Mouse (Mus musculus) heart, embryonic 16.5 days (tissue): ENCODE data around the gene Tmem147. TPM values are rescaled to one million over a fixed set of nuclear protein-coding genes. Genes with fewer than 3 reads are reported as not detected.
A peak's percentile ranks its signal among the peaks of the same experiment; 100 is the strongest.
"Not testable (repeated sequence)": the region's sequence is repeated elsewhere in the genome, so short reads cannot be mapped to it uniquely, and the experiment has no call there.

Experiments
- ATAC-seq: fragments of 200-750 bp; cut with Nextera tagmentation; replicated peaks from 2 replicates; pipeline ENCODE4 v1.8.0; 2017; ENCODE audit warnings: moderate number of reproducible peaks; ENCODE audit not compliant: insufficient read depth, low FRiP score; ENCODE audit errors: extremely low read depth
- H3K27ac ChIP-seq: fragments of 300-500 bp; sonication (generic); 2 replicates; pipeline ENCODE4 v1.5.1; 2014; ENCODE audit warnings: mild to moderate bottlenecking, low read length, control low read depth, moderate library complexity
- H3K27me3 ChIP-seq: fragments of 300-500 bp; sonication (generic); 2 replicates; pipeline ENCODE4 v1.6.1; 2014; ENCODE audit warnings: low read length, mixed read lengths; ENCODE audit not compliant: control insufficient read depth, insufficient read depth
- H3K36me3 ChIP-seq: fragments of 300-500 bp; sonication (generic); 2 replicates; pipeline ENCODE4 v1.6.1; 2014; ENCODE audit not compliant: control insufficient read depth, insufficient read depth
- H3K4me1 ChIP-seq: fragments of 300-500 bp; sonication (generic); 2 replicates; pipeline ENCODE4 v1.6.1; 2014; ENCODE audit warnings: low read length, mixed read lengths; ENCODE audit not compliant: control insufficient read depth, insufficient read depth
- H3K4me2 ChIP-seq: fragments of 300-500 bp; sonication (generic); 2 replicates; pipeline ENCODE4 v1.6.1; 2014; ENCODE audit warnings: low read depth, mild to moderate bottlenecking, control low read depth, low read length
- H3K4me3 ChIP-seq: fragments of 300-500 bp; sonication (generic); 2 replicates; pipeline ENCODE4 v1.5.1; 2014; ENCODE audit warnings: mild to moderate bottlenecking, control low read depth, low read length
- H3K9ac ChIP-seq: fragments of 300-500 bp; sonication (generic); 2 replicates; pipeline ENCODE4 v1.6.1; 2014; ENCODE audit warnings: low read length, control low read depth
- H3K9me3 ChIP-seq: fragments of 300-500 bp; sonication (generic); replicated peaks from 2 replicates; pipeline ENCODE4 v1.6.1; 2016; ENCODE audit warnings: low read length; ENCODE audit not compliant: control insufficient read depth
- WGBS: fragments of 180-500 bp; shearing (Covaris S2); extraction: QIAGEN DNeasy Blood & Tissue Kit; methylation state at CpG from one replicate; pipeline ENCODE4 v1.1.7; 2014; 5-methylcytosine and 5-hydroxymethylcytosine counted together
- polyA plus RNA-seq: library from polyadenylated mRNA; unstranded; fragments of >200 nt; fragmentation: Nextera tagmentation; extraction: Ambion mirVana; gene quantifications from 2 replicates; pipeline ENCODE4 v1.2.1, GENCODE M21; 2015

Gene Tmem147
- polyA plus RNA-seq, 1 experiment from 2014 or later, result 203 TPM

DNA sequence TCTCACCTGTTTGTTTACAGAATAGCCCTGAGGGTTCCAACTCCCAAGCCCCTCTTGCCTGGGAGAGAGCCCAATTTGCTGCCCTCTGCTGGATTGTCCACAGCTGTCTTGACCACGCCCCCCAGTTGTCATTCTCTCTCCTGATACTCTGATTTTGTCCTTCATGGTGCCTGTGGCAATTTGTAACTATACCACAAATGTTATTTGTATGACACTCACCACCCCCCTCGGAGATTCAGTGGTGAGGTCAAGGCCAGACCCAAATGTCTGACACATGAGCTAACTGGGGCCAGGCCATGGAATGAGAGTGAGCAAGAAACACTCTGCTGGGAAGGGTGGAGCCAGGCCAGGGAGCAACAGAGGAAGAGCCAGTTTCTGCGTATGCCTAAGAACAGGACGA, 29.5 kb upstream of the Tmem147 start:
- Histone ChIP-seq H3K4me3 (no peak overlapping the region), H3K9me3 (peaks cover 9% of the 10 kb centered on the region), H3K4me1 (0 out of 2 replicates have a peak, but pooled peaks cover 4% of the 10 kb centered on the region), H3K36me3 (peaks cover 13% of the 10 kb centered on the region), H3K27ac (no peak overlapping the region), H3K4me2 (no peak overlapping the region), H3K9ac (no peak overlapping the region), H3K27me3 (no peaks in the 10 kb centered on the region)
- 26% methylated on average over 4 of the region's 4 CpGs for WGBS
- no peak for ATAC-seq

DNA sequence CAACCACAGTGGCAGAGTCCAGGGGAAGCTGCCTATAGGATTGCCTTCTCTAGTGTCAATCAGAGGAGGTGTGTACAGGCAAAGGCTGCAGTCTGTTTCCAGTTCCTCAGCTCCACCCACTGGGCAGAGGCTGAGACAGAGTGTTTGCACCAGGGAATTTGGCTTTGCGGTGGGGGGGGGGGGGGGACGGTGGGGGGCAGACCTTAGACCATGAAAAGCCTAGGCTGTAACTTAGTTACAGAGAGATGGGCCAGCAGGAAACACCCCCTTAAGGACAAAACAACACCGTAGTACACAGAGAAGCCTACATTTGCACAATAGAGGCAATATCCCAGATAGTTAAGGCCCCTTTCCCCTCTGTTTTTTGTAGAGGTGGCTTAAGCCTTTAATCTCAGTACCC, 27.7 kb upstream of the Tmem147 start:
- WGBS, result 63% methylated on average over 3 of the region's 3 CpGs
- no peaks in the 10 kb centered on the region for H3K27me3 ChIP-seq
- H3K9me3 ChIP-seq, result peaks cover 9% of the 10 kb centered on the region
- no peak overlapping the region for H3K27ac ChIP-seq
- H3K4me2 ChIP-seq, result no peak overlapping the region
- no peak overlapping the region for H3K9ac ChIP-seq
- no peak overlapping the region for H3K4me3 ChIP-seq
- ATAC-seq, result no peak
- H3K4me1 ChIP-seq, result 0 out of 2 replicates have a peak, but pooled peaks cover 4% of the 10 kb centered on the region
- peaks cover 13% of the 10 kb centered on the region for H3K36me3 ChIP-seq

DNA sequence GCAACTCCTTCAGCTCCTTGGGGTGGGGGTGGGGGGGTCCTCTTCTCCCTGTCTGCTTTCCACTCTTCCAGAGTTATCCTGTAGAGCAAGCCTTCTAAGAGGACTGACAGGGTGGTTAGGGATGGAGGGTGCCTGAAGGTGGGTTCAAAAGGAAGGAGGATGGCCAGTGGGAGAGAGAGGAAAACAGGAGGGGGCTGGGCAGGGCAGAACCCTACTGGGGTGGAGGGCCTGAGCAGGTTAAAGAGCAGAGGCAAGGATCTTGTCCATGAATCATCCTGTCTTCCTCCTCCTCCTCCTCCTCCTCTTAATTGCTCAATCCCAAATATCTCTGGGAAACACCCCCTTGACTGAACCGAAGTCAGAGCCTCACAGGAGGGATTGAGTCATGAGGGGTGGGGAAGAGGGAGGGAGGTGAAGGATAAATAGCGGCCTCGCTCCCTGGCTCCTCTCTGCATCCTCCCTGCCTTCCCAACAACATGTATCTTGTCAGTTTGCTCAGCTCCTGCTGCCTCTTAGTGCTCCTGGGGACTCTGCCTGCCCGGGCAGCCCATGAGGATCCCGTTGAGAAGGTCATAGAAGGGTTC, 21.8 kb upstream of the Tmem147 start, which contains the start of gene Sbsn:
Gene Sbsn, plus strand, starts transcription at position 386 of the 584 bp plus-strand sequence.
- Histone ChIP-seq H3K4me3 (no peak within 1 kb of the TSS), H3K27me3 (no peaks in the 10 kb centered on the region), H3K36me3 (peaks cover 13% of the 10 kb centered on the region), H3K9me3 (peaks cover 9% of the 10 kb centered on the region), H3K9ac (no peak within 1 kb of the TSS), H3K4me1 (no peaks in the 10 kb centered on the region), H3K4me2 (no peak within 1 kb of the TSS), H3K27ac (no peak within 1 kb of the TSS)
- ATAC-seq, result no peak
- WGBS, result 55% methylated on average over 5 of the region's 5 CpGs

DNA sequence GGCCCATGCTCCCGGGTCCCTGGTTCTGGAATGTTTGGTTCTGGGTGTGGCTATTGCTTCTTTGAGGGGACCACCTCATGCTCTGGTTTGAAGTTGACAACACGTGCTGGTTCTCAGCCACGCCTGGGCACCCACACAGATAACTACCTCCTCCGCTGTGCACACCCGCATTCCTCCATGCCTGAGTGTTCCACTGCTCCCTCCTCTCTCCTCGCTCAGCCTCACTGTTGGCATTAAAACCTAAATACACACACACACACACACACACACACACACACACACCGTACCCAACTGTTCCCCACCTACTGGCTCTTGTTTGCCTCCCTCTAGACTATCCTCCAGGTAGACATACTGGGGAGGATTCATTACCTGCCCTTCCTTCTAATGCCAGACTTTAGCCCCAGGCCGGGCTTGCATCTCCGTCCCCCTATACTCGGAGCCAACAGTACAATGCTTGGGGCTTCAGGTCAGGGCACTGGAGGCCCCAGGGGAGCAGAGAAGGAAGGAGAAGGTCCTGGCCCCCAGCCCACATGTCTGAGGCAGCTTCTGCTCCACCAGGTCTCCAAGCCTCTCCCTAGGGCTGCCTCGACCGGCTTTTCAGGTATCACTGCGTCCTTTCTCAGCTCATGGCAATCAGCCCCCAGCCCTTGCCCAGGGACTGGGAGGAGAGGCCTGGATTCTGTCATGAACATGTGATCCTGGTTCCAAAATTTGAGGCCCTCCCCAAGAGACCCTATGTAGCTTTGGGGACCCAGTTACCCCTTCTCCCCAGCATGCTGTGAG, 20.7 kb upstream of the Tmem147 start:
- H3K9ac ChIP-seq, result no peak overlapping the region
- no peaks in the 10 kb centered on the region for H3K27me3 ChIP-seq
- no peak overlapping the region for H3K4me3 ChIP-seq
- WGBS, result 67% methylated on average over 13 of the region's 13 CpGs
- H3K4me2 ChIP-seq, result no peak overlapping the region
- H3K4me1 ChIP-seq, result no peaks in the 10 kb centered on the region
- peaks cover 3% of the 10 kb centered on the region for H3K36me3 ChIP-seq
- ATAC-seq, result no peak
- peaks cover 6% of the 10 kb centered on the region for H3K9me3 ChIP-seq
- H3K27ac ChIP-seq, result no peak overlapping the region

DNA sequence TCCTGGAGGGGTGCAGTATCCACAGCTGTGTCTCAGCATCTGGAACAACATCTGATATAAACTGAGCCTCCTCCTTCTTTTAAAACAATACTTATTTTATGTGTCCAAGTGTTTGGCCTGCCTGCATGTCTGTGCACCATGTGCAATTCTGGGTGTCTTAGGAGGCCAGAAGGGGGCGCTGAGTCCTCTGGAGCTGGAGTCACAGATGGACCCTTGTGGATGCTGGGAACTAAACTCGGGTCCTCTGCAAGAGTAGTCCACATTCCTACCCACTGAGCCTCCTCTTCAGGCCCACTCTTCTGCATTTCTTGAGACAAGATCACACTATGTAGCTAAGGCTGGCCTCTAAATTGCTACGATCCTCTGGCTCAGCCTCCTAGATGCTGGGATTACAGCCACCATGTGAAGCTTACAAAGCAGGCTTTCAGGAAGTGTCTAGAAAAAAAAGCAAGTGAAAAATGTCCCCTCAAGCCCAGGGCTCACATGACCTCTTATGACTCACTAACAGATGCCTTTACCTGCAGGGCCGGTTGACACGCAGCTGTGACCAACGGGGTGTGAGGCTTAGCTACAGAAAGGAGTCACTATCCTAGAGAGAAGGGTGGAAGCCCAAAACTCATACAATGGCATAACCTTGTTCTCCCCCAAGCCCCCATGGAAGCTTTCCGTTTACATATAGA, 18.3 kb upstream of the Tmem147 start:
- no peak for ATAC-seq
- no peaks in the 10 kb centered on the region for H3K36me3 ChIP-seq
- 85% methylated on average over 7 of the region's 7 CpGs for WGBS

DNA sequence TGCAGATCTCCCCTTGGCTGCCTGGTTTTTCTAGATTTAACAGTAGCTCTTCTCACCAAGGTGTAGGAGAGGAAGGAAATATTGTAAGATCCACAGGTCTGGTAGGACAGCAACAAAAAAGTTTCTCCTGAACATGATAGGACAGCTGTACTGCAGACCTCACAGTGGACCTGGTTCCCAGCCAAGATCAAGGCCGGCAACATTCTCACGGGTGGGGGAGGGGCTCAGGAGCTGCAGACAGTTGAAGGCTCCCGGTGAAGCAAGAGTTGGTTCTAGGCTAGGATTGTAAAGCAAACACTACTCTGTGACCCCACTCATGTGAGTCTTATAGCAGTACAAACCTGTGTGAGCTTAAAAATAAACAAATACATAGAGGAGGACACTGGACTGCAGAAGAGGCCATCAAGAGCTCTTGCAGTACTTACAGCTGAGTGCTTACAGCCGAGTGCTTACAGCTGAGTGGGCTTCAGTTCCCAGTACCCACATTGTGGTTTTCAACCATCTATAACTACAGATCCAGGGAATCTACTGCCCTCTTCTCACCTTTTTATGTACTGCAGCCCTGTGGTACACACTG, 14.8 kb upstream of the Tmem147 start:
- H3K27me3 ChIP-seq, result no peaks in the 10 kb centered on the region
- WGBS, result 25% methylated on average over 4 of the region's 4 CpGs
- H3K4me3 ChIP-seq, result no peak overlapping the region
- H3K4me2 ChIP-seq, result no peak overlapping the region
- no peak overlapping the region for H3K9ac ChIP-seq
- no peaks in the 10 kb centered on the region for H3K9me3 ChIP-seq
- peak; percentile 56 for ATAC-seq
- peaks cover 9% of the 10 kb centered on the region; the same call in 1 of the 2 replicates for H3K4me1 ChIP-seq
- H3K27ac ChIP-seq, result no peak overlapping the region
- no peaks in the 10 kb centered on the region for H3K36me3 ChIP-seq

More for the DNA sequence above, 18.3 kb upstream of the Tmem147 start:
- Histone ChIP-seq H3K27ac (no peak overlapping the region), H3K4me3 (no peak overlapping the region), H3K27me3 (no peaks in the 10 kb centered on the region), H3K4me2 (no peak overlapping the region), H3K9me3 (no peaks in the 10 kb centered on the region), H3K9ac (no peak overlapping the region), H3K4me1 (peaks cover 9% of the 10 kb centered on the region; the same call in 1 of the 2 replicates)

DNA sequence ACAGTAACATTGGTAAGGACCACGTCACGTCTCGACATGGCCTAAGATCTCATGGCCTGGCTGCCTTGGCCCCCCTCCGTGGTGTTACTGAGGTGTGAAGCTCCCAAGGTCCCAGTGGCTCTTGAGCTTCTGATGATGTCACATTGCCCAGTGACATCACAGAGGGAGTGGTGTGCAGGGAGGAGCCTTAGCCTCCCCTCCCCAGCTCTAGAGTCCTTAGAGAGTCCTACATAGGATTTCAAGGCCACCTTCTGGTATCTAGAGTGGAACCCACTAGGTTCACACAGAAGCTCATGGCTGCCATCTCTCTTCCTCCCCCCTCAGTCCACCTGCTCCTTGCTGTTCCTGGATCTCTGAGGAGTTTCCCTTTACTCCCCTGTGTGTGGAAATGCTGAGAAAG, 14.3 kb upstream of the Tmem147 start, which contains the start of gene Gapdhs:
Gene Gapdhs, minus strand, starts transcription at position 65 of the 400 bp plus-strand sequence.
- not testable (repeated sequence) for H3K9me3 ChIP-seq, H3K4me1 ChIP-seq, H3K9ac ChIP-seq, H3K4me2 ChIP-seq, H3K27me3 ChIP-seq, ATAC-seq, H3K27ac ChIP-seq, H3K4me3 ChIP-seq, H3K36me3 ChIP-seq
- WGBS, result no CpG with 5 or more reads among the region's 4 CpGs

DNA sequence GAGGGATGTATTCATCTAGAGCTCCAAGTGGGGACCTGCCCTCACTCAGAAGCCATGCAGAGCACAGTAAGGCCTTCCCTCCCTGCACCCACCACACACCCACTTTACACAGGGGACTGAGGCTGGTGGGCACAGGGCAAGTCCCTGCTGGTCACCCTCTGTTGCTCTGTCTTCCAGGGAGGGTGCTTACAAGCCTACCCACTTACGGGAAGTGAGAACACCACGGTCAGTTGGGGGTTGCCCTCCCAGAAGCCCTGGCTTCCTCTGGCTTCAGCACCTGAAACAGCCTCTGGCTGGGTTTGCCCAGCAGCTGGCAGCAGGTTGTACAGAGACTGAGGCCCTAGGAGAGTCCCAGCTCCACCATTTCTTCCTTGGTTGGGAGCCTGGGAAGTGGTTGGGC, 13.2 kb upstream of the Tmem147 start:
- not testable (repeated sequence) for H3K4me3 ChIP-seq, ATAC-seq, H3K4me2 ChIP-seq, H3K36me3 ChIP-seq, H3K27ac ChIP-seq, H3K27me3 ChIP-seq, H3K9me3 ChIP-seq, H3K4me1 ChIP-seq, H3K9ac ChIP-seq
- WGBS, result 73% methylated on average over 2 of the region's 2 CpGs
